Mouse (Mus musculus) cerebellum, adult 2 months (tissue): ENCODE measurements around the gene Phlda3.

Source experiments
- CTCF ChIP-seq: fragments of 200-500 bp; IDR thresholded peaks from 2 replicates; pipeline ENCODE4 v1.5.1; 2011; ENCODE audit warnings: low read depth, mild to moderate bottlenecking, control low read depth, low read length, moderate library complexity, borderline replicate concordance; ENCODE audit not compliant: insufficient read depth
- POLR2A ChIP-seq: fragments of 200-500 bp; IDR thresholded peaks from 2 replicates; pipeline ENCODE4 v1.6.1; 2011; ENCODE audit warnings: low read length, control low read depth, borderline replicate concordance; ENCODE audit not compliant: insufficient read depth

DNA sequence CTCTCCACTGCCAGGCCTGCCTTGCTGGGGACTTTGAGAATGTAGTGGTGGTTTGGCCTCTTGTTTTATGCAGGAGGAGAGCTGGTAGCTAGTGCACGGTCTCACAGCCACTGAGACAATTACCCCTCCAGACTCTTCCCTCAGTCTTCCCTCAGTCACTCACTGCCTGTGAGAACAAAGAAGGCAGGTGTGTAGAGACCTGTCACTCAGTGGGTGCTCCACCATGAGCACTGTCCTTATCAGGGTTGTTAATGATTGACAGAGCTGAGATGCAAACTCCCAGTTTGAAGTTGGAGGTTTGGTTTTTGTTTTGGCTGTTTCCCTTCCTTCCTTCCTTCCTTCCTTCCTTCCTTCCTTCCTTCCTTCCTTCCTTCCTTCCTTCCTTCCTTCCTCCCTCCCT, 42.9 kb upstream of the Phlda3 start:
- TF ChIP-seq CTCF = no peak
- TF ChIP-seq POLR2A = no peak
